ENCODE assay signal across 9 mouse cellular contexts in the genomic region with DNA sequence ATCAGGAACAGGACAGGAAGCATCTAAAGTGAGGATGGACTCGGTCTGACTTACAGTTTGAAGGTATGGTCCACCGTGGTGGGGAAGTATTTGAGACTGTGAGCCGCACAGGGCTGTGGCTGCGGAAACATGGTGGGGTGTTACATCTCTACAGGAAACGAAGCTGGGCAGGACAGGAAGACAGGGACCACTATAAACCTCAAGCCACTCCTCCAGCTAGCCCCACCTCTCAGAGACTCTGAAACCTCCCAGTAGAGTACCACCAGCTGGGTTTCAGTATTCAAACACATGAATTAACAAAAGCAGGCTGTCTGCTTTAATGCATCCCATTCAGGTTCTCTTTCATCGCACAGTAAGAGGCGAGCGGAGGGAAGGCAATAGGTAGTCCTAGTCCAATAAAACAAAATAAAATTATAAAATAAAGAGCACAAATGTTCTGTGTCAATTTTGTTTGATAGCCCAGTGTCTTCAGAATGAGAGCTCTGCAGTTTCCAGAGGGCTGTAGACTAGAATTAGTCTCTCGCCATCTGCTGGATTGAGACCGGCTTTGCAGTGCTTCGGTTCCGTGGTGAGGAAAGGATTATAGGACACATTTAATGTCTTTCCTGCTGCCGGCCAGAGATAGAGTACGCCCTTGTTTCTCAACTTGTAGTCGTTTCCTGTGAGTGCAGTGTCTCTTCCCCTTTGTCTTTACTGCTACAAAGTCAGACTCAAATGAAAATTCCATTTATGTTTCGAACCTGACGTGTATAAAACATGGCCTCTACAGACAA.
DNase-seq lines count a peak whose midpoint lies in the region; ATAC-seq and TF ChIP-seq lines count a peak whose summit lies in the region.
"Had no signal": no experiment of that assay in that cellular context is flagged by ENCODE, and none has a peak within 500 bp of the region (broad histone marks: within the 10 kb centered on the region; RNA-seq: fewer than 3 reads in every experiment).

No protein-coding gene starts in this region.

- peak; percentile 77 for ATAC-seq in heart, postnatal 0 days (ENCODE audit: insufficient read depth, low read depth)
- peak; percentile 85 for ATAC-seq in liver, embryonic 16.5 days (ENCODE audit: low read depth)
- peak; percentile 71 for ATAC-seq in neural tube, embryonic 11.5 days (ENCODE audit: insufficient read depth, low FRiP score, low TSS enrichment)

- no peaks in the 10 kb centered on the region for H3K27me3 ChIP-seq in embryonic facial prominence, embryonic 10.5 days (replicated peaks; ENCODE audit: low read depth, poor library complexity, severe bottlenecking)
- no peaks in the 10 kb centered on the region for H3K27me3 ChIP-seq in heart, postnatal 0 days (ENCODE audit: control insufficient read depth, insufficient read depth, low read length)
- no peaks in the 10 kb centered on the region for H3K27me3 ChIP-seq in liver, embryonic 16.5 days (ENCODE audit: control insufficient read depth, insufficient read depth, low read depth, low read length)
- H3K27me3 ChIP-seq in neural tube, embryonic 11.5 days (ENCODE audit: control insufficient read depth, insufficient read depth, low read length) = no peaks in the 10 kb centered on the region
- H3K27me3 ChIP-seq in testis, adult 2 months (ENCODE audit: control insufficient read depth, insufficient read depth, low read length) = no peaks in the 10 kb centered on the region
- H3K27me3 ChIP-seq: embryonic facial prominence, embryonic 15.5 days had no signal

- H3K4me2 ChIP-seq in heart, postnatal 0 days (ENCODE audit: low read depth, low read length) = peak overlapping the region; percentile 18
- H3K4me2 ChIP-seq in liver, embryonic 16.5 days (ENCODE audit: low read depth, low read length) = peak overlapping the region; percentile 41
- H3K4me2 ChIP-seq in neural tube, embryonic 11.5 days (ENCODE audit: low read depth) = no peak overlapping the region
- H3K4me2 ChIP-seq: embryonic facial prominence, embryonic 15.5 days had no signal

- no peak for TF ChIP-seq EP300 in heart, postnatal 0 days (IDR thresholded peaks at IDR 0.05; ENCODE audit: low read depth)

- H3K9me3 ChIP-seq in embryonic facial prominence, embryonic 10.5 days = no peaks in the 10 kb centered on the region
- H3K9me3 ChIP-seq in heart, postnatal 0 days (replicated peaks; ENCODE audit: control insufficient read depth, low read length) = no peaks in the 10 kb centered on the region
- no peaks in the 10 kb centered on the region for H3K9me3 ChIP-seq in liver, embryonic 16.5 days (replicated peaks; ENCODE audit: control insufficient read depth, low read length)
- no peaks in the 10 kb centered on the region for H3K9me3 ChIP-seq in neural tube, embryonic 11.5 days (ENCODE audit: control insufficient read depth, low read length)
- H3K9me3 ChIP-seq: embryonic facial prominence, embryonic 15.5 days had no signal

- H3K36me3 ChIP-seq in embryonic facial prominence, embryonic 10.5 days (replicated peaks) = no peaks in the 10 kb centered on the region
- H3K36me3 ChIP-seq in heart, postnatal 0 days (replicated peaks; ENCODE audit: control insufficient read depth, insufficient read depth, low read length) = no peaks in the 10 kb centered on the region
- no peaks in the 10 kb centered on the region for H3K36me3 ChIP-seq in liver, embryonic 16.5 days (ENCODE audit: control insufficient read depth, insufficient read depth)
- H3K36me3 ChIP-seq in neural tube, embryonic 11.5 days (ENCODE audit: control insufficient read depth, insufficient read depth, low read length) = no peaks in the 10 kb centered on the region
- H3K36me3 ChIP-seq in testis, adult 2 months (ENCODE audit: control insufficient read depth, insufficient read depth, low read length) = no peaks in the 10 kb centered on the region
- H3K36me3 ChIP-seq: embryonic facial prominence, embryonic 15.5 days had no signal

- WGBS in embryonic facial prominence, embryonic 10.5 days = 36% methylated on average over 17 of the region's 17 CpGs
- WGBS in heart, postnatal 0 days = 26% methylated on average over 17 of the region's 17 CpGs
- 6% methylated on average over 17 of the region's 17 CpGs for WGBS in liver, embryonic 16.5 days (ENCODE audit: insufficient replicate concordance)
- WGBS in neural tube, embryonic 11.5 days = 38% methylated on average over 17 of the region's 17 CpGs

- H3K9ac ChIP-seq in heart, postnatal 0 days (replicated peaks; ENCODE audit: low read depth, low read length) = no peak overlapping the region
- H3K9ac ChIP-seq in liver, embryonic 16.5 days (ENCODE audit: low read depth, low read length) = no peak overlapping the region
- H3K9ac ChIP-seq in neural tube, embryonic 11.5 days (ENCODE audit: low read length) = no peak overlapping the region
- H3K9ac ChIP-seq: embryonic facial prominence, embryonic 15.5 days had no signal

- H3K4me1 ChIP-seq in embryonic facial prominence, embryonic 10.5 days = 0 out of 2 replicates have a peak, but pooled peaks cover 3% of the 10 kb centered on the region
- H3K4me1 ChIP-seq in heart, postnatal 0 days (ENCODE audit: control insufficient read depth, insufficient read depth) = no peaks in the 10 kb centered on the region
- H3K4me1 ChIP-seq in liver, embryonic 16.5 days (ENCODE audit: control insufficient read depth, low read depth, low read length) = no peaks in the 10 kb centered on the region
- no peaks in the 10 kb centered on the region for H3K4me1 ChIP-seq in neural tube, embryonic 11.5 days (ENCODE audit: control insufficient read depth, insufficient read depth, low read length)
- no peaks in the 10 kb centered on the region for H3K4me1 ChIP-seq in testis, adult 2 months (ENCODE audit: control insufficient read depth, insufficient read depth, low read length)
- H3K4me1 ChIP-seq: embryonic facial prominence, embryonic 15.5 days had no signal

- peak; percentile 76 for TF ChIP-seq CTCF in heart, postnatal 0 days (IDR thresholded peaks at IDR 0.05; ENCODE audit: low read depth)
- TF ChIP-seq CTCF in testis, adult 2 months (IDR thresholded peaks at IDR 0.05; ENCODE audit: control insufficient read depth, insufficient read depth, insufficient replicate concordance, low read depth, low read length) = no peak

- no peak overlapping the region for H3K27ac ChIP-seq in embryonic facial prominence, embryonic 10.5 days (replicated peaks)
- no peak overlapping the region for H3K27ac ChIP-seq in heart, postnatal 0 days (ENCODE audit: low read depth)
- H3K27ac ChIP-seq in liver, embryonic 16.5 days (ENCODE audit: low read length) = no peak overlapping the region
- H3K27ac ChIP-seq in neural tube, embryonic 11.5 days (ENCODE audit: low read depth, low read length) = no peak overlapping the region
- H3K27ac ChIP-seq in testis, adult 2 months (ENCODE audit: control insufficient read depth, insufficient read depth, low read depth, low read length) = no peak overlapping the region
- H3K27ac ChIP-seq: embryonic facial prominence, embryonic 15.5 days had no signal

- no peak for TF ChIP-seq POLR2A in testis, adult 2 months (IDR thresholded peaks at IDR 0.05; ENCODE audit: control insufficient read depth, low read depth, low read length)

- no peak overlapping the region for H3K4me3 ChIP-seq in embryonic facial prominence, embryonic 10.5 days
- peak overlapping the region; percentile 2; the same call in 1 of the 2 replicates for H3K4me3 ChIP-seq in heart, postnatal 0 days (ENCODE audit: low read depth, low read length)
- peak overlapping the region; percentile 33 for H3K4me3 ChIP-seq in liver, embryonic 16.5 days (ENCODE audit: low read depth, low read length)
- H3K4me3 ChIP-seq in neural tube, embryonic 11.5 days (ENCODE audit: low read depth, low read length) = no peak overlapping the region
- peak overlapping the region; percentile 21; the same call in 1 of the 2 replicates for H3K4me3 ChIP-seq in testis, adult 2 months (ENCODE audit: control insufficient read depth, low read depth, low read length)
- H3K4me3 ChIP-seq: embryonic facial prominence, embryonic 15.5 days had no signal

- DNase-seq in B cell, adult 2 months = peak; percentile 34 to 51
- DNase-seq in adrenal gland, adult 8-10 months = peak; percentile 25
- peak; percentile 54 for DNase-seq in embryonic facial prominence, embryonic 10.5 days (ENCODE audit: low spot score)
- DNase-seq in heart, postnatal 0 days (ENCODE audit: low spot score) = peak; percentile 66
- DNase-seq in kidney, postnatal 4 days = peak; percentile 72 to 78
- DNase-seq in neural tube, embryonic 11.5 days (ENCODE audit: low spot score) = peak; percentile 60

Comparison
In these comparisons a context has a peak if more than half of its experiments do, and no peak if none do; other contexts are left out.
1. DNase-seq: peak in every context shown above with its lines; median percentile 75 in kidney, postnatal 4 days; 66 in heart, postnatal 0 days; 60 in neural tube, embryonic 11.5 days; 54 in embryonic facial prominence, embryonic 10.5 days; 42 in B cell, adult 2 months; 25 in adrenal gland, adult 8-10 months.
2. H3K4me3 ChIP-seq: peak in heart, postnatal 0 days (single experiment), liver, embryonic 16.5 days (single experiment) and testis, adult 2 months (single experiment); none in embryonic facial prominence, embryonic 10.5 days (single experiment) and neural tube, embryonic 11.5 days (single experiment).
3. Peak in every context shown above with its lines, with median percentiles within 50 percentile points of each other: ATAC-seq.